Mouse (Mus musculus) monocyte, adult 5-6 weeks (primary cell): ENCODE measurements at regions not wholly inside any gene's neighbourhood (a gene's known extent, or its start where the extent isn't known, plus 50 kb on each side); places are given as distances from the start of the nearest gene placed in this dataset.

Experiments
- ATAC-seq: fragments of 153-309, 156-312 bp; replicated peaks from 2 replicates; pipeline ENCODE4 v1.8.0; 2017; ENCODE audit warnings: mild to moderate bottlenecking; ENCODE audit not compliant: low TSS enrichment, insufficient number of reproducible peaks, severe bottlenecking, poor library complexity, low FRiP score

DNA sequence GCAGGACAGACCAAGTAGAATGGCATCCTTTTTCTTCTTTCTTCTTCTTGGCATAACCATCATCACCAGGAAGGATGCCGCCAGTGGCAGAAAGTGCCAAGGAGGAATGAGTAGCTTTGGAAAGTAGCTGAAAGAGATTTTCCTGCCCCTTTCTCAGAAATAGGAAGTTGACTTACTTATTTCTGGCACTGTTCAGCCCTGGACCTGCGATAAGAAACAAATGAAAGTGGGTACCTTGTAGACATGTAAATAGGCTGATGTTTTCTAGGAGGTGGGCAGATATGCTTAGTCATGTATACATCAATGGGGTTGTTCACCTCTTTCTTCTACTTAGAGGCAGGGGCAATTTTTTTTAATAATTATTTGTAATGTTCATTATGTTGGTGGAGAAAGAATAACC lies 145.3 kb upstream of the Tmem164 start:
- ATAC-seq: no peak

GRCm38 (mm10) chrX:142537259-142537963 lies 143.8 kb upstream of the Tmem164 start:
- peak; percentile 35; the same call in 1 of the 2 replicates for ATAC-seq

DNA sequence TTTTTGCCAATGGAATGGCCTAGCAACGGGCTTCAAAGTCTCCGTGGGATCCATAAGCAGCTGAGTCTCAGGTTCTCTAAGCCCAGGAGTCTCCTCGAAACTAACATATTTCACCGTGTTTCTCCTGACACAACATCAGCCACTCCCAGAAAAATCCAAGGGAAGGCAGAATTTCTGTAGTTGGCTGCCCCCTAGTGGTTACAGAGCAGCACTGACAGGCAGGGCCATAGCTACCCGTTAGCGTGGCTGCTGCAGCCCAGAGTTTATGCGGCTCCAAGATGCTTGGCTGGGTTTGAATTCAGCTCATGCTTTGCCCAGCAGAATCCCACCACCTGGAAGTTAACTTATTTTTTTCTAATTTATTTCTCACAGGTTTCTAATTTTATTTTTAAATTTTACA lies 140.9 kb upstream of the Tmem164 start:
- ATAC-seq: 0 out of 2 replicates have a peak, but pooled peaks have one; percentile 43

- ATAC-seq: no peak
Observed at GRCm38 (mm10) chrX:142552196-142552595, 129.0 kb upstream of the Tmem164 start.

GRCm38 (mm10) chrX:142554161-142554560 lies 127.0 kb upstream of the Tmem164 start:
- ATAC-seq: no peak

GRCm38 (mm10) chrX:142557496-142557895 lies 123.7 kb upstream of the Tmem164 start:
- ATAC-seq: no peak

- no peak for ATAC-seq
Observed at GRCm38 (mm10) chrX:142560209-142560912, 120.8 kb upstream of the Tmem164 start.

DNA sequence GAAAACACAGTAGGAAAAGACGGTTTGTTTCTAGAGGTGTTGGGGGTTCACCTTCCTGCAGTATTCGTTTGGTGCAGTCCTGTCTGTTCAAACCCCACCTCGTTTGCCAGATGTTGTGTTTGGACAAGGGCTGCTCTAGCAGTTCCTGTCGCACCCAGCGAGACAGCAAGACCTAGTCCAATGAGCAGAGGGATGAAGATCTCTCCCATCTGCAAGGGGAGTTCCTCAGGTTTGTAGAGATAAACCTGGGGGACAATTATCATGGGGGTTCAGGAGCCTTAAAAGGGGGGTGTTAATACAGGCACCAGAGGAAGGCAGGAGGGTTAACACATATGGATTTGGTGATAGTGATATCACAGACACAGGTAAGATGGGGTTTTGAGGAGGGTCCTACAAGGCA lies 119.4 kb upstream of the Tmem164 start:
- no peak for ATAC-seq

DNA sequence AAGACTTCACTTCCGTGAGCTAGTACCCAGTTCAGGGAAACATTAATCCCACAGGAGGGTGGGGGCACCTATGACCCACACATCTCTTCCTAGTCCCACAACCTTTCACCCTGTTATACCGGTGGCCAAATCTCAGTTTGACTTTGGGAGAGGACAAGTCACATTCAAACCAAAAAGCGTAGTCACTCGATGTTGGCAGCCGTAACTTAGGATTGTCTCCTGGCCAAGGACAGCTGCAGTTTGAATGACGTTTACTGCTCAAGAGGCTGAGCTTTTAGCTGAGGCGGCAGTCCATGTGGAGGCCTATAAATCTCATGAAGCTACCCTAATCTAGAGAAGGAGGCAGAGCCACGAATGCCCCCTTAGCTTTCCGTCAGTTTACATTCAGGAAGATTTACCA lies 117.0 kb upstream of the Tmem164 start:
- no peak for ATAC-seq

- no peak for ATAC-seq
Observed at GRCm38 (mm10) chrX:142571772-142572171, 109.4 kb upstream of the Tmem164 start.

- ATAC-seq: no peak
Observed at GRCm38 (mm10) chrX:142574022-142574421, 107.2 kb upstream of the Tmem164 start.

- no peak for ATAC-seq
Observed at GRCm38 (mm10) chrX:142574945-142575710, 106.1 kb upstream of the Tmem164 start.

DNA sequence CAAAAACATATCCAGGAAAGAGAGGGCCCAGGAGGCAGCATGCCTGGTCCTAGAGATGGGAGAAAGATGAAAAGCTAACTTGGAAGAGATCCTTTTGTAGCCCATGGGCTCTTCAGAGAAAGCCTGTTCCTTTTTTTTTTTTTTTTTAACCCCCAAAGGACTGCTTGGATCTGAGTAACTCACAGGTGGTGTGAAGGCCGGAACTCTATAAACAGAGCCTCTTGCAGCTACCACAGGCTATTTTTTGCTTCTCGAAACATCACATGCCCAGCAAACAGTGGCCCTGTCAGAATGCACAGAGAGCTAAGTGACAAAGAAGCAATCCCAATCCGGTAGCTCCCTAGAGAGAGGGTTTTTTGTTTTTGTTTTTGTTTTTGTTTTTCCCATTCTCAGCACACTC lies 105.1 kb upstream of the Tmem164 start:
- no peak for ATAC-seq

DNA sequence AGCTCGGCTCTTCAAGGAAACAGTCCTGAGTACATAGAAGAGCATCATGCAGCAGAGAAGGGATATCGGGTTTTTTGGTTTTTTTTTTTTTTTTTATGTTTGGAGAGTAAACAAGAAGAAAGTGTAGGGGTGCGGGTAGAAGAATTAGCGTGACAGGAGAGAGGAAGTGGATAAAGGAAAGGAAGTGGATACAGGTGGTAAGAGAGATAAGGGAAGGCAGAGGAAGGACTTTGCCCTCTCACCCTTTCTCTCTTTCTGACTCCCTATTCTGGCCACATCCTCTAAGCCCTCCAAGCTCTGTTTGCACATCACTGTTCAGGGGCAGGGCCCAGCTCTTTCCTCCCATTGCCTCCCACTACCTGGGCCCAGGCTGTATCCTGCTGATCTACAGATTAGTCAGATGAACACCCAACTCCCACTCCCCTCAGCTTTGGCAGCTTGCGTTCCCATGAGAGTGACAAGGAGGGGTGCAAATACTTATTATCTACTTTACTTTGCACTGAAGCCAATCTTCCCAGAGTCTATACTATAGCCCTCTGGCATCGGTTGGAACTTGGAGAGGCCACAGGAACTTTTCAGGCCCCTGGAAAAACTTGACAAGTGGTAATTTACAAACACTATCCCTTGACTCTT lies 103.6 kb upstream of the Tmem164 start:
- ATAC-seq: no peak

- ATAC-seq: no peak
Observed at GRCm38 (mm10) chrX:142585281-142585680, 95.9 kb upstream of the Tmem164 start.

DNA sequence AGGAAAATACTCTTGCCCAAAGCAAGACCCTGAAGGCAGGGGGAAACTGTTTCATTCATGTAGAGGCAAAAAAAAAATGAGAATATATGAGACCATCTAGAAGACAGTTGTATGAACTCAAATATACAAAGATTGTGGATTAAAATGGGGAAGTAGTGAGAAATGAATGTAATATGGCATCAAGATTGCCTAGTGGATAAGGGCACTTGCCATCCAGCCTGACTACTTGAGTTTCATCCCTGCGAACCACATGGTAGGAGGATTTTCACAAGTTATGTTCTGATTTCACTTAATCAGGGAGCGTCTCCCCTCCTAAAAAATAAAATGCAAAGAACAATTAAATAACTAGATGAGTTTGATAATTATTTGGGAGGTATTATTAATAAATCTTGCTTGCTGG lies 81.8 kb upstream of the Tmem164 start:
- no peak for ATAC-seq

DNA sequence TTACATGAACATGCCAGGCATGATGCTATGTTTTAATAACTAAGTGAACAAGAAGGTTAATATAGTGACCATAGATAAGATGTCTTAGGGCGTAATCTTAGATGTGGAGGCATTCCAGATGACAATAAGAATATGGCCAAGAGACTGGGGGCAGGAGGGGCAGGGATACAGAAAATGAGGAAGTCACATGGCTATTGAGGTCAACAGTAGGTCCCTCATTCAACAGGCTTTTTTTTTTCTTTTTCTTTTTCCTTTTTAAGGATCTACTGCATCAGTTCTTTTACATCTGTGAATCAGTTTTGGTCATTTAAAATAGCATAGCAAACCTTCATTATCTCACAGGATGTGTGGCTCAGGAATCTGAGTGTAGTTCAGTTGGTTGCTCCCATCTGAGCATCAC lies 80.4 kb upstream of the Tmem164 start:
- no peak for ATAC-seq

GRCm38 (mm10) chrX:142605088-142605487 lies 76.1 kb upstream of the Tmem164 start:
- ATAC-seq: no peak

- no peak for ATAC-seq
Observed at GRCm38 (mm10) chrX:142606595-142607205, 74.5 kb upstream of the Tmem164 start.
